Mouse (Mus musculus) limb, embryonic 11.5 days (tissue): ENCODE results near the gene Rnf5. TPM values are rescaled to one million over a fixed set of nuclear protein-coding genes. Genes with fewer than 3 reads are reported as not detected.

Experiments
- ATAC-seq: fragments of 200-750 bp; cut with Nextera tagmentation; 2 replicates; pipeline ENCODE4 v1.8.0; 2017; ENCODE audit warnings: low read depth; ENCODE audit not compliant: insufficient number of reproducible peaks, low FRiP score, low TSS enrichment
- DNase-seq: peaks from one replicate; pipeline ENCODE4 v3.0.0-alpha.2; 2015; ENCODE audit warnings: low spot score
- H3K27ac ChIP-seq: fragments of 300-500 bp; sonication (generic); replicated peaks from 2 replicates; pipeline ENCODE4 v1.5.1; 2014; ENCODE audit warnings: low read depth, mild to moderate bottlenecking, low read length
- H3K27me3 ChIP-seq: fragments of 300-500 bp; sonication (generic); 2 replicates; pipeline ENCODE4 v1.6.1; 2014; ENCODE audit warnings: mild to moderate bottlenecking, low read length, mixed read lengths; ENCODE audit not compliant: control insufficient read depth, insufficient read depth
- H3K36me3 ChIP-seq: fragments of 300-500 bp; sonication (generic); 2 replicates; pipeline ENCODE4 v1.6.1; 2014; ENCODE audit warnings: mild to moderate bottlenecking, low read length, moderate library complexity, mixed read lengths; ENCODE audit not compliant: control insufficient read depth, insufficient read depth
- H3K4me1 ChIP-seq: fragments of 300-500 bp; sonication (generic); 2 replicates; pipeline ENCODE4 v1.6.1; 2014; ENCODE audit warnings: low read length, mixed read lengths; ENCODE audit not compliant: control insufficient read depth, insufficient read depth
- H3K4me2 ChIP-seq: fragments of 300-500 bp; sonication (generic); 2 replicates; pipeline ENCODE4 v1.6.1; 2014; ENCODE audit warnings: low read depth, mild to moderate bottlenecking, moderate library complexity; ENCODE audit not compliant: severe bottlenecking
- H3K4me3 ChIP-seq: fragments of 300-500 bp; sonication (generic); 2 replicates; pipeline ENCODE4 v1.5.1; 2014; ENCODE audit warnings: low read depth, low read length
- H3K9ac ChIP-seq: fragments of 300-500 bp; sonication (generic); 2 replicates; pipeline ENCODE4 v1.6.1; 2014; ENCODE audit warnings: mild to moderate bottlenecking, low read length
- H3K9me3 ChIP-seq: fragments of 300-500 bp; sonication (generic); 2 replicates; pipeline ENCODE4 v1.6.1; 2016; ENCODE audit warnings: low read length; ENCODE audit not compliant: control insufficient read depth
- WGBS: fragments of 180-500 bp; shearing (Covaris S2); extraction: QIAGEN DNeasy Blood & Tissue Kit; methylation state at CpG from one replicate; pipeline ENCODE4 v1.1.7; 2014; 5-methylcytosine and 5-hydroxymethylcytosine counted together
- polyA plus RNA-seq: library from polyadenylated mRNA; unstranded; fragments of >200 nt; fragmentation: Nextera tagmentation; extraction: Ambion mirVana; gene quantifications from 2 replicates; pipeline ENCODE4 v1.2.1, GENCODE M21; 2014

Gene Rnf5
- polyA plus RNA-seq, 1 experiment from 2014 or later, result 111 TPM

- Histone ChIP-seq H3K27me3 (no peaks in the 10 kb centered on the region), H3K9ac (no peak overlapping the region), H3K4me2 (no peak overlapping the region), H3K27ac (no peak overlapping the region), H3K9me3 (no peaks in the 10 kb centered on the region), H3K4me3 (no peak overlapping the region), H3K4me1 (0 out of 2 replicates have a peak, but pooled peaks cover 3% of the 10 kb centered on the region), H3K36me3 (no peaks in the 10 kb centered on the region)
- DNase-seq, result no peak
- 81% methylated on average over 12 of the region's 12 CpGs for WGBS
- no peak for ATAC-seq
These were observed 21.0 kb downstream of the Rnf5 start for GRCm38 (mm10) chr17:34582528-34582927.

GRCm38 (mm10) chr17:34578070-34578469 is 25.4 kb downstream of the Rnf5 start:
- H3K9me3 ChIP-seq, result no peaks in the 10 kb centered on the region
- 93% methylated on average over 3 of the region's 3 CpGs for WGBS
- H3K9ac ChIP-seq, result no peak overlapping the region
- H3K36me3 ChIP-seq, result no peaks in the 10 kb centered on the region
- no peak for DNase-seq
- H3K27me3 ChIP-seq, result no peaks in the 10 kb centered on the region
- H3K4me2 ChIP-seq, result no peak overlapping the region
- H3K4me1 ChIP-seq, result 0 out of 2 replicates have a peak, but pooled peaks cover 2% of the 10 kb centered on the region
- no peak overlapping the region for H3K4me3 ChIP-seq
- ATAC-seq, result no peak
- no peak overlapping the region for H3K27ac ChIP-seq

GRCm38 (mm10) chr17:34576577-34576976 is 26.9 kb downstream of the Rnf5 start:
- Histone ChIP-seq H3K27me3 (no peaks in the 10 kb centered on the region), H3K27ac (no peak overlapping the region), H3K9ac (no peak overlapping the region; the same call in 1 of the 2 replicates), H3K9me3 (no peaks in the 10 kb centered on the region), H3K4me3 (no peak overlapping the region), H3K4me1 (0 out of 2 replicates have a peak, but pooled peaks cover 2% of the 10 kb centered on the region), H3K4me2 (no peak overlapping the region), H3K36me3 (no peaks in the 10 kb centered on the region)
- 68% methylated on average over 5 of the region's 5 CpGs for WGBS
- DNase-seq, result no peak
- ATAC-seq, result no peak

DNA sequence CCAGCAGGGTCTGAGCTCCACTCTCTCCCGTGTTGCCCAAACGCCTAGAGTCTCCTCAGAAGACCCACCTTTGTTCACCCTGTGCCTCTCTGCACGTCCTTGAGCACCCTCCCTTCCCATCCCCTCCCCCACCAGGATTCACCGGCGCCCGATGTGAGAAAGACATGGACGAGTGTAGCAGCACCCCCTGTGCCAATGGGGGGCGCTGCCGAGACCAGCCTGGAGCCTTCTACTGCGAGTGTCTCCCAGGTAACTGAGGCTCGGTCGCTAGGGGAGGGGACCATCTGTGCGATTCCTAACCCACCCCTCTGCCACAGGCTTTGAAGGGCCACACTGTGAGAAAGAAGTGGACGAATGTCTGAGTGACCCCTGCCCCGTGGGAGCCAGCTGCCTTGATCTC is 31.1 kb downstream of the Rnf5 start:
- WGBS, result 12% methylated on average over 15 of the region's 15 CpGs
- DNase-seq (no peak), ATAC-seq (no peak)
- H3K27me3 ChIP-seq, result no peaks in the 10 kb centered on the region
- H3K9me3 ChIP-seq, result no peaks in the 10 kb centered on the region
- 0 out of 2 replicates have a peak, but pooled peaks cover 2% of the 10 kb centered on the region for H3K4me1 ChIP-seq
- H3K27ac ChIP-seq, result no peak overlapping the region
- no peak overlapping the region for H3K4me3 ChIP-seq
- no peak overlapping the region for H3K4me2 ChIP-seq
- H3K36me3 ChIP-seq, result no peaks in the 10 kb centered on the region; the same call in 1 of the 2 replicates
- H3K9ac ChIP-seq, result no peak overlapping the region

- 15% methylated on average over 5 of the region's 5 CpGs for WGBS
- ATAC-seq, result no peak
- Histone ChIP-seq H3K9me3 (no peaks in the 10 kb centered on the region), H3K36me3 (no peaks in the 10 kb centered on the region; the same call in 1 of the 2 replicates), H3K27ac (no peak overlapping the region), H3K4me2 (no peak overlapping the region), H3K27me3 (no peaks in the 10 kb centered on the region), H3K4me3 (no peak overlapping the region), H3K9ac (no peak overlapping the region), H3K4me1 (0 out of 2 replicates have a peak, but pooled peaks cover 2% of the 10 kb centered on the region)
- DNase-seq, result no peak
These were observed 31.6 kb downstream of the Rnf5 start for GRCm38 (mm10) chr17:34571875-34572274.

DNA sequence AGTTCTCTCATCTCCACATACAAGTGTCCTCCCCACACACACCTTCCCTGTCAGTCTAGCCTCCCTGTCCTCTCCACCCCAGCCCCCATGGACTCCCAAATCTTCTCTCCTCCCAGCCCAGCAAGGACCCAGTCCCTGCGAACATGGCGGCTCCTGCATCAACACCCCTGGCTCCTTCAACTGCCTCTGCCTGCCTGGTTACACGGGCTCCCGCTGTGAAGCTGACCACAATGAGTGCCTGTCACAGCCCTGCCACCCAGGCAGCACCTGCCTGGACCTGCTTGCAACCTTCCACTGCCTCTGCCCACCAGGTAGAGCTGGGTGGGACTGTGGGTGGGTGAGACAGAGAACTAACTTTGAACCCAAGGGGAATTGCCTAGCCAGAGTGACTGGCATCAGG is 33.6 kb downstream of the Rnf5 start:
- H3K9ac ChIP-seq, result no peak overlapping the region
- DNase-seq (no peak), ATAC-seq (no peak)
- no peak overlapping the region for H3K27ac ChIP-seq
- H3K36me3 ChIP-seq, result no peaks in the 10 kb centered on the region; the same call in 1 of the 2 replicates
- no peak overlapping the region for H3K4me3 ChIP-seq
- H3K4me1 ChIP-seq, result 0 out of 2 replicates have a peak, but pooled peaks cover 2% of the 10 kb centered on the region
- 71% methylated on average over 4 of the region's 4 CpGs for WGBS
- peaks cover 2% of the 10 kb centered on the region for H3K27me3 ChIP-seq
- H3K9me3 ChIP-seq, result no peaks in the 10 kb centered on the region
- no peak overlapping the region for H3K4me2 ChIP-seq

DNA sequence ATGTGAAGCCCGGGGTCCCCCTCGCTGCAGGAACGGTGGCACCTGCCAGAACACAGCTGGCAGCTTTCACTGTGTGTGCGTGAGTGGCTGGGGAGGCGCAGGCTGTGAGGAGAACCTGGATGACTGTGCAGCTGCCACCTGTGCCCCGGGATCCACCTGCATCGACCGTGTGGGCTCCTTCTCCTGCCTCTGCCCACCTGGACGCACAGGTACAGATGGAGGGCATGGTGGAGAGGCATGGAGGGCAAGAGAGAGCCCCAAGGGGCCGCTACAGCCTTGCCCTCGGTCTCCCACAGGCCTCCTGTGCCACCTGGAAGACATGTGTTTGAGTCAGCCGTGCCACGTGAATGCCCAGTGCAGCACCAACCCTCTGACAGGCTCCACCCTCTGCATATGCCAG is 35.1 kb downstream of the Rnf5 start:
- Histone ChIP-seq H3K9me3 (no peaks in the 10 kb centered on the region), H3K4me2 (no peak overlapping the region), H3K4me3 (no peak overlapping the region), H3K36me3 (no peaks in the 10 kb centered on the region; the same call in 1 of the 2 replicates), H3K27ac (no peak overlapping the region), H3K27me3 (peaks cover 2% of the 10 kb centered on the region), H3K4me1 (peaks cover 14% of the 10 kb centered on the region; the same call in 1 of the 2 replicates), H3K9ac (no peak overlapping the region)
- 78% methylated on average over 12 of the region's 13 CpGs for WGBS
- no peak for DNase-seq
- no peak for ATAC-seq

DNA sequence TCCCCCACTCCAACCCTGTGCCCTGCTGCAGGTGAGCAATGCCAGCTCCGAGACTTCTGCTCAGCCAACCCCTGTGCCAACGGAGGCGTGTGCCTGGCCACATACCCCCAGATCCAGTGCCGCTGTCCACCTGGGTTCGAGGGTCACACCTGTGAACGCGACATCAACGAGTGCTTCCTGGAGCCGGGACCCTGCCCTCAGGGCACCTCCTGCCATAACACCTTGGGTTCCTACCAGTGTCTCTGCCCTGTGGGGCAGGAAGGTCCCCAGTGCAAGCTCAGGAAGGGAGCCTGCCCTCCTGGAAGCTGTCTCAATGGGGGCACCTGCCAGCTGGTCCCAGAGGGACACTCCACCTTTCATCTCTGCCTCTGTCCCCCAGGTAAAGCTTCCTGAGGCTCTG is 36.2 kb downstream of the Rnf5 start:
- no peak overlapping the region for H3K27ac ChIP-seq
- H3K4me3 ChIP-seq, result no peak overlapping the region
- H3K9ac ChIP-seq, result no peak overlapping the region
- 66% methylated on average over 9 of the region's 9 CpGs for WGBS
- peaks cover 2% of the 10 kb centered on the region for H3K27me3 ChIP-seq
- DNase-seq (no peak), ATAC-seq (no peak)
- H3K36me3 ChIP-seq, result no peaks in the 10 kb centered on the region; the same call in 1 of the 2 replicates
- no peak overlapping the region for H3K4me2 ChIP-seq
- H3K4me1 ChIP-seq, result peaks cover 14% of the 10 kb centered on the region; the same call in 1 of the 2 replicates
- H3K9me3 ChIP-seq, result no peaks in the 10 kb centered on the region

DNA sequence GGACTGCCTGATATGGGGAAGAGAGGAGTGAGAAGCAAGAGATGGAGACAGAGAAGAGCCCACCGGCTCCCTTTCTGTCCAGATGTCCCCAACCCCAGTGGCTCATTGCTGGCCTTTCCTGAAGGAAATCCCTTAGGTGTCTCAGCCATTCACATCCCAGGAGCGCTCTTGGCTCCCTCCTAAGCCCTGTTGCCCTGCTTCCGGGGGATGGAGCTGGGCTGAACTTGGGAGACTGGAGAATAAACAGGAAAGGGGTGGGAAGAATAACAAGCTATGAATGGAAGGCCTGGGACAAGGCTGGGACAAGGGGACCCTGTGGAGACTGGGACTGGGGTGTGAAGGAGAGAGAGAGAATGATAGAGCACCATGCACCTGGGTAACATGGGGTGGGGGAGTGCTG is 38.7 kb downstream of the Rnf5 start:
- Histone ChIP-seq H3K36me3 (no peaks in the 10 kb centered on the region), H3K4me3 (no peak overlapping the region), H3K27me3 (peaks cover 2% of the 10 kb centered on the region), H3K9ac (no peak overlapping the region), H3K4me2 (0 out of 2 replicates have a peak overlapping the region, but pooled peaks have one; percentile 10), H3K27ac (no peak overlapping the region), H3K4me1 (peaks cover 14% of the 10 kb centered on the region; the same call in 1 of the 2 replicates), H3K9me3 (no peaks in the 10 kb centered on the region)
- DNase-seq (no peak), ATAC-seq (no peak)
- 23% methylated on average over 3 of the region's 3 CpGs for whole genome bisulfite sequencing
